Mouse (Mus musculus) gastrocnemius, adult 2 months (tissue): ENCODE measurements around the gene Itpkb. TPM values are rescaled to one million over a fixed set of nuclear protein-coding genes. Genes with fewer than 3 reads are reported as not detected.
A peak's percentile ranks its signal among the peaks of the same experiment; 100 is the strongest.

ENCODE experiments used
- DNase-seq: peaks from one replicate; pipeline ENCODE4 v3.0.0; 2022
- H3K27ac ChIP-seq: fragments of 200-600 bp; 2 replicates; pipeline ENCODE4 v1.8.1; 2022; ENCODE audit warnings: mild to moderate bottlenecking
- H3K4me3 ChIP-seq: fragments of 200-600 bp; 2 replicates; pipeline ENCODE4 v1.8.1; 2022; ENCODE audit warnings: mild to moderate bottlenecking, moderate library complexity
- CTCF ChIP-seq: fragments of 200-600 bp; IDR thresholded peaks from 2 replicates; pipeline ENCODE4 v1.8.1; 2022; ENCODE audit warnings: antibody characterized with exemption, mild to moderate bottlenecking, moderate library complexity
- intact Hi-C: fragments of 180-260 bp; cut with DNase I; formaldehyde crosslinking; loops from one replicate; pipeline ENCODE4 v1.15.1; 2025
- total RNA-seq, 2 experiments: library from RNA; stranded (reverse); gene quantifications; 2 replicates each; pipeline ENCODE4 v1.2.3; 2021

Gene Itpkb
- total RNA-seq, 2 experiments from 2014 or later, result 14.7 to 22.7 TPM

GRCm38 (mm10) chr1:180335513-180336375 is 5.5 kb downstream of the Itpkb start:
- peak overlapping the region; percentile 95 for H3K27ac ChIP-seq
- intact Hi-C loops, result no loop called here
- no peak for TF ChIP-seq CTCF
- peak overlapping the region; percentile 91 for H3K4me3 ChIP-seq
- no peak for DNase-seq

GRCm38 (mm10) chr1:180338358-180338757 is 8.1 kb downstream of the Itpkb start:
- intact Hi-C loops, result no loop called here
- Histone ChIP-seq H3K27ac (no peak overlapping the region), H3K4me3 (peak overlapping the region; percentile 91)
- no peak for TF ChIP-seq CTCF
- no peak for DNase-seq

GRCm38 (mm10) chr1:180339143-180339542 is 8.9 kb downstream of the Itpkb start:
- intact Hi-C loops, result no loop called here
- TF ChIP-seq CTCF, result no peak
- H3K27ac ChIP-seq, result no peak overlapping the region
- H3K4me3 ChIP-seq, result peak overlapping the region; percentile 91
- no peak for DNase-seq

- TF ChIP-seq CTCF, result no peak
- Histone ChIP-seq H3K27ac (peak overlapping the region; percentile 71), H3K4me3 (peak overlapping the region; percentile 45)
- intact Hi-C loops, result no loop called here
- no peak for DNase-seq
Observed at GRCm38 (mm10) chr1:180342944-180343343, 12.7 kb downstream of the Itpkb start.

- TF ChIP-seq CTCF, result no peak
- intact Hi-C loops, result no loop called here
- DNase-seq, result peak; percentile 24
- peak overlapping the region; percentile 71 for H3K27ac ChIP-seq
- peak overlapping the region; percentile 45 for H3K4me3 ChIP-seq
Observed at GRCm38 (mm10) chr1:180343434-180344210, 13.3 kb downstream of the Itpkb start.

GRCm38 (mm10) chr1:180345098-180345497 is 14.8 kb downstream of the Itpkb start:
- Histone ChIP-seq H3K27ac (peak overlapping the region; percentile 51; the same call in 1 of the 2 replicates), H3K4me3 (peak overlapping the region; percentile 9; the same call in 1 of the 2 replicates)
- intact Hi-C loops, result no loop called here
- no peak for DNase-seq
- TF ChIP-seq CTCF, result no peak

GRCm38 (mm10) chr1:180347059-180347458 is 16.8 kb downstream of the Itpkb start:
- TF ChIP-seq CTCF, result no peak
- Histone ChIP-seq H3K4me3 (no peak overlapping the region), H3K27ac (no peak overlapping the region)
- DNase-seq, result no peak
- intact Hi-C loops, result no loop called here

GRCm38 (mm10) chr1:180347907-180348306 is 17.6 kb downstream of the Itpkb start:
- intact Hi-C loops, result no loop called here
- Histone ChIP-seq H3K27ac (no peak overlapping the region), H3K4me3 (peak overlapping the region; percentile 13; the same call in 1 of the 2 replicates)
- DNase-seq, result no peak
- no peak for TF ChIP-seq CTCF

- intact Hi-C loops, result no loop called here
- DNase-seq, result no peak
- no peak for TF ChIP-seq CTCF
- Histone ChIP-seq H3K4me3 (no peak overlapping the region), H3K27ac (no peak overlapping the region)
Observed at GRCm38 (mm10) chr1:180349090-180349489, 18.8 kb downstream of the Itpkb start.

- no peak for TF ChIP-seq CTCF
- DNase-seq, result no peak
- Histone ChIP-seq H3K27ac (no peak overlapping the region; the same call in none of the 2 replicates), H3K4me3 (no peak overlapping the region)
- intact Hi-C loops, result loop anchor here (5.0 kb wide), 1 partner anchor 65 kb away; no protein-coding TSS in a partner anchor
Observed at GRCm38 (mm10) chr1:180352258-180352657, 22.0 kb downstream of the Itpkb start.

- intact Hi-C loops, result loop anchor here (5.0 kb wide), 1 partner anchor 63 kb away; no protein-coding TSS in a partner anchor
- no peak for TF ChIP-seq CTCF
- peak overlapping the region; percentile 16 for H3K27ac ChIP-seq
- DNase-seq, result no peak
- H3K4me3 ChIP-seq, result no peak overlapping the region
Observed at GRCm38 (mm10) chr1:180354129-180354528, 23.8 kb downstream of the Itpkb start.

GRCm38 (mm10) chr1:180354976-180355730 is 24.9 kb downstream of the Itpkb start:
- DNase-seq, result no peak
- intact Hi-C loops, result loop anchor here (5.0 kb wide), 1 partner anchor 62 kb away; no protein-coding TSS in a partner anchor

More at GRCm38 (mm10) chr1:180354976-180355730, 24.9 kb downstream of the Itpkb start:
- TF ChIP-seq CTCF, result no peak
- no peak overlapping the region; the same call in 1 of the 2 replicates for H3K4me3 ChIP-seq
- H3K27ac ChIP-seq, result peak overlapping the region; percentile 66
